Mouse (Mus musculus) heart, postnatal 25 days (tissue): ENCODE measurements around the gene Usp37. TPM values are rescaled to one million over a fixed set of nuclear protein-coding genes. Genes with fewer than 3 reads are reported as not detected.
"Not testable (repeated sequence)": the region's sequence is repeated elsewhere in the genome, so short reads cannot be mapped to it uniquely, and the experiment has no call there.

ENCODE experiments used
- DNase-seq: peaks from one replicate; pipeline ENCODE4 v3.0.0; 2022; ENCODE audit warnings: low spot score
- intact Hi-C: fragments of 180-260 bp; cut with DNase I; formaldehyde crosslinking; loops from one replicate; pipeline ENCODE4 v1.15.1; 2025
- total RNA-seq, 2 experiments: library from RNA; stranded (reverse); gene quantifications; 2 replicates each; pipeline ENCODE4 v1.2.3; 2021

Gene Usp37
- total RNA-seq = 1 to 10 TPM; 7.5 to 9.0 TPM

GRCm38 (mm10) chr1:74544184-74544583 lies at the start of gene Usp37:
Gene Usp37, minus strand, starts transcription at chr1:74544284.
- no peak for DNase-seq
- intact Hi-C loops = no loop called here

GRCm38 (mm10) chr1:74587773-74588445 lies 43.8 kb upstream of the Usp37 start, which contains the start of the genes Zfp142 and Bcs1l:
Gene Zfp142, minus strand, starts transcription at chr1:74588246.
Gene Bcs1l, plus strand, starts transcription at chr1:74588289.
- intact Hi-C loops = loop anchor here (2.0 to 5.0 kb wide), 3 partner anchors 81 to 729 kb away; partner anchors contain the start of genes Cnot9, Cyp27a1 and Dnpep
- DNase-seq = peak; percentile 98

GRCm38 (mm10) chr1:74587233-74587772 lies 43.2 kb upstream of the Usp37 start:
- intact Hi-C loops = loop anchor here (2.0 to 5.0 kb wide), 3 partner anchors 81 to 730 kb away; partner anchors contain the start of genes Cnot9, Cyp27a1 and Dnpep

GRCm38 (mm10) chr1:74584616-74585398 lies 40.7 kb upstream of the Usp37 start:
- no peak for DNase-seq
- intact Hi-C loops = loop anchor here (5.0 kb wide), 2 partner anchors 127 to 732 kb away; partner anchors contain the start of genes Cyp27a1 and Dnpep

More at GRCm38 (mm10) chr1:74587233-74587772, 43.2 kb upstream of the Usp37 start:
- DNase-seq = no peak

GRCm38 (mm10) chr1:74582621-74583020 lies 38.5 kb upstream of the Usp37 start:
- no peak for DNase-seq
- intact Hi-C loops = no loop called here

- DNase-seq = no peak
- intact Hi-C loops = loop anchor here (10.0 kb wide), 1 partner anchor 45 kb away; no protein-coding TSS in a partner anchor
Measured at GRCm38 (mm10) chr1:74569739-74570719, 25.9 kb upstream of the Usp37 start.

GRCm38 (mm10) chr1:74565834-74566233 lies 21.8 kb upstream of the Usp37 start:
- DNase-seq = no peak
- intact Hi-C loops = no loop called here

- DNase-seq = no peak
- intact Hi-C loops = no loop called here
Measured at GRCm38 (mm10) chr1:74559061-74559460, 15.0 kb upstream of the Usp37 start.

- intact Hi-C loops = no loop called here
Measured at GRCm38 (mm10) chr1:74542451-74542961, 1.6 kb downstream of the Usp37 start, which contains the start of gene Plcd4. Gene Plcd4, plus strand, starts transcription at chr1:74542888.

GRCm38 (mm10) chr1:74538650-74539049 lies 5.4 kb downstream of the Usp37 start:
- no peak for DNase-seq
- intact Hi-C loops = no loop called here

More at GRCm38 (mm10) chr1:74542451-74542961, 1.6 kb downstream of the Usp37 start, which contains the start of gene Plcd4:
- no peak for DNase-seq

- DNase-seq = no peak
- intact Hi-C loops = loop anchor here (10.0 kb wide), 1 partner anchor 46 kb away; no protein-coding TSS in a partner anchor
Measured at GRCm38 (mm10) chr1:74528589-74528988, 15.5 kb downstream of the Usp37 start.

GRCm38 (mm10) chr1:74524746-74525145 lies 19.3 kb downstream of the Usp37 start:
- no peak for DNase-seq

GRCm38 (mm10) chr1:74519875-74520274 lies 24.2 kb downstream of the Usp37 start:
- DNase-seq = no peak
- intact Hi-C loops = loop anchor here (10.0 kb wide), 1 partner anchor 55 kb away; no protein-coding TSS in a partner anchor

More at GRCm38 (mm10) chr1:74524746-74525145, 19.3 kb downstream of the Usp37 start:
- intact Hi-C loops = loop anchor here (10.0 kb wide), 1 partner anchor 50 kb away; no protein-coding TSS in a partner anchor

GRCm38 (mm10) chr1:74512999-74513398 lies 31.1 kb downstream of the Usp37 start:
- intact Hi-C loops = not testable (repeated sequence)

GRCm38 (mm10) chr1:74511306-74511705 lies 32.8 kb downstream of the Usp37 start:
- intact Hi-C loops = no loop called here
- DNase-seq = no peak

More at GRCm38 (mm10) chr1:74512999-74513398, 31.1 kb downstream of the Usp37 start:
- not testable (repeated sequence) for DNase-seq

GRCm38 (mm10) chr1:74507780-74508179 lies 36.3 kb downstream of the Usp37 start:
- intact Hi-C loops = loop anchor here (2.0 kb wide), 1 partner anchor 79 kb away; no protein-coding TSS in a partner anchor
- no peak for DNase-seq

- intact Hi-C loops = loop anchor here (2.0 kb wide), 1 partner anchor 80 kb away; no protein-coding TSS in a partner anchor
- no peak for DNase-seq
Measured at GRCm38 (mm10) chr1:74506471-74506881, 37.6 kb downstream of the Usp37 start.
